Mouse (Mus musculus) hindbrain, postnatal 0 days (tissue): ENCODE measurements around the gene Capns2. TPM values are rescaled to one million over a fixed set of nuclear protein-coding genes. Genes with fewer than 3 reads are reported as not detected.
A peak's percentile ranks its signal among the peaks of the same experiment; 100 is the strongest.

Experiments used
- ATAC-seq: fragments of 200-750 bp; cut with Nextera tagmentation; 2 replicates; pipeline ENCODE4 v1.8.0; 2017; ENCODE audit warnings: mild to moderate bottlenecking, moderate TSS enrichment, moderate library complexity
- DNase-seq: peaks from one replicate; pipeline ENCODE4 v3.0.0-alpha.2; 2015; ENCODE audit warnings: low spot score
- H3K27ac ChIP-seq: fragments of 300-500 bp; sonication (generic); 2 replicates; pipeline ENCODE4 v1.5.1; 2014; ENCODE audit warnings: mild to moderate bottlenecking
- H3K27me3 ChIP-seq: fragments of 300-500 bp; sonication (generic); 2 replicates; pipeline ENCODE4 v1.6.1; 2014; ENCODE audit warnings: low read length, mixed read lengths; ENCODE audit not compliant: insufficient read depth
- H3K36me3 ChIP-seq: fragments of 300-500 bp; sonication (generic); 2 replicates; pipeline ENCODE4 v1.6.1; 2014; ENCODE audit warnings: low read length, mixed read lengths; ENCODE audit not compliant: insufficient read depth
- H3K4me1 ChIP-seq: fragments of 300-500 bp; sonication (generic); 2 replicates; pipeline ENCODE4 v1.6.1; 2014; ENCODE audit warnings: antibody characterized with exemption, low read length, mixed read lengths; ENCODE audit not compliant: insufficient read depth
- H3K4me2 ChIP-seq: fragments of 300-500 bp; sonication (generic); 2 replicates; pipeline ENCODE4 v1.6.1; 2014; ENCODE audit warnings: low read depth, mild to moderate bottlenecking, low read length, moderate library complexity, mixed read lengths
- H3K4me3 ChIP-seq: fragments of 300-500 bp; sonication (generic); 2 replicates; pipeline ENCODE4 v1.5.1; 2014; ENCODE audit warnings: low read length
- H3K9ac ChIP-seq: fragments of 300-500 bp; sonication (generic); replicated peaks from 2 replicates; pipeline ENCODE4 v1.6.1; 2014; ENCODE audit warnings: mild to moderate bottlenecking, low read length, moderate library complexity, mixed read lengths
- H3K9me3 ChIP-seq: fragments of 300-500 bp; sonication (generic); 2 replicates; pipeline ENCODE4 v1.6.1; 2016; ENCODE audit warnings: low read length, mixed read lengths
- CTCF ChIP-seq: IDR thresholded peaks from 2 replicates; pipeline ENCODE4 v1.5.1; 2016; ENCODE audit warnings: antibody characterized with exemption, control low read depth, low read depth
- WGBS: fragments of 180-500 bp; shearing (Covaris S2); extraction: QIAGEN DNeasy Blood & Tissue Kit; methylation state at CpG from one replicate; pipeline ENCODE4 v1.1.7; 2014; 5-methylcytosine and 5-hydroxymethylcytosine counted together
- polyA plus RNA-seq: library from polyadenylated mRNA; unstranded; fragments of >200 nt; fragmentation: Nextera tagmentation; extraction: Ambion mirVana; gene quantifications from 2 replicates; pipeline ENCODE4 v1.2.1, GENCODE M21; 2015
- total RNA-seq: library from RNA; depleted of rRNA; stranded (reverse); fragments of >200 nt; gene quantifications from 2 replicates; pipeline ENCODE4 v1.2.3, GENCODE M21; 2014

Gene Capns2
- total and polyA plus RNA-seq, 2 experiments from 2014 or later: 0.68 TPM; not detected in 1

GRCm38 (mm10) chr8:92903488-92904135 is 2.4 kb downstream of the Capns2 start:
- Histone ChIP-seq H3K27ac (no peak overlapping the region), H3K9me3 (no peaks in the 10 kb centered on the region), H3K4me3 (no peak overlapping the region), H3K36me3 (no peaks in the 10 kb centered on the region), H3K4me1 (peaks cover 4% of the 10 kb centered on the region; the same call in 1 of the 2 replicates), H3K27me3 (no peaks in the 10 kb centered on the region), H3K9ac (no peak overlapping the region), H3K4me2 (peak overlapping the region; percentile 9; the same call in 1 of the 2 replicates)
- 0 out of 2 replicates have a peak, but pooled peaks have one; percentile 40 for ATAC-seq
- TF ChIP-seq CTCF: no peak
- peak; percentile 31 for DNase-seq
- 55% methylated on average over 11 of the region's 11 CpGs for WGBS

GRCm38 (mm10) chr8:92906553-92906952 is 5.3 kb downstream of the Capns2 start:
- no peak for ATAC-seq
- no peak for TF ChIP-seq CTCF
- Histone ChIP-seq H3K4me2 (no peak overlapping the region), H3K27me3 (no peaks in the 10 kb centered on the region), H3K9me3 (no peaks in the 10 kb centered on the region), H3K27ac (no peak overlapping the region), H3K4me3 (no peak overlapping the region), H3K4me1 (peaks cover 4% of the 10 kb centered on the region; the same call in 1 of the 2 replicates), H3K9ac (no peak overlapping the region), H3K36me3 (0 out of 2 replicates have a peak, but pooled peaks cover 3% of the 10 kb centered on the region)
- WGBS: 96% methylated on average over 9 of the region's 9 CpGs
- DNase-seq: no peak

GRCm38 (mm10) chr8:92908448-92908847 is 7.2 kb downstream of the Capns2 start:
- ATAC-seq: no peak
- no peaks in the 10 kb centered on the region for H3K4me1 ChIP-seq

GRCm38 (mm10) chr8:92911477-92911876 is 10.3 kb downstream of the Capns2 start:
- 78% methylated on average over 3 of the region's 3 CpGs for WGBS
- Histone ChIP-seq H3K27ac (no peak overlapping the region), H3K4me1 (no peaks in the 10 kb centered on the region), H3K27me3 (no peaks in the 10 kb centered on the region), H3K36me3 (0 out of 2 replicates have a peak, but pooled peaks cover 3% of the 10 kb centered on the region), H3K9ac (no peak overlapping the region), H3K4me2 (no peak overlapping the region), H3K9me3 (no peaks in the 10 kb centered on the region), H3K4me3 (no peak overlapping the region)
- no peak for TF ChIP-seq CTCF
- ATAC-seq (no peak), DNase-seq (no peak)

More at GRCm38 (mm10) chr8:92908448-92908847, 7.2 kb downstream of the Capns2 start:
- Histone ChIP-seq H3K4me3 (no peak overlapping the region), H3K4me2 (no peak overlapping the region), H3K36me3 (0 out of 2 replicates have a peak, but pooled peaks cover 3% of the 10 kb centered on the region), H3K9ac (no peak overlapping the region), H3K9me3 (no peaks in the 10 kb centered on the region), H3K27ac (no peak overlapping the region), H3K27me3 (no peaks in the 10 kb centered on the region)
- no peak for DNase-seq
- no peak for TF ChIP-seq CTCF
- WGBS: 90% methylated on average over 2 of the region's 2 CpGs

GRCm38 (mm10) chr8:92913396-92913795 is 12.2 kb downstream of the Capns2 start:
- Histone ChIP-seq H3K4me1 (no peaks in the 10 kb centered on the region), H3K36me3 (0 out of 2 replicates have a peak, but pooled peaks cover 3% of the 10 kb centered on the region), H3K4me2 (no peak overlapping the region), H3K27ac (no peak overlapping the region), H3K27me3 (no peaks in the 10 kb centered on the region), H3K9ac (no peak overlapping the region), H3K4me3 (no peak overlapping the region), H3K9me3 (no peaks in the 10 kb centered on the region)
- ATAC-seq: no peak
- no peak for DNase-seq
- TF ChIP-seq CTCF: no peak
- whole genome bisulfite sequencing: 79% methylated on average over 7 of the region's 7 CpGs

GRCm38 (mm10) chr8:92916082-92916481 is 14.9 kb downstream of the Capns2 start:
- no peak overlapping the region for H3K4me3 ChIP-seq
- H3K4me2 ChIP-seq: no peak overlapping the region
- no peaks in the 10 kb centered on the region for H3K9me3 ChIP-seq
- ATAC-seq (no peak), DNase-seq (no peak)
- H3K36me3 ChIP-seq: no peaks in the 10 kb centered on the region
- WGBS: 87% methylated on average over 3 of the region's 3 CpGs
- H3K9ac ChIP-seq: no peak overlapping the region
- no peaks in the 10 kb centered on the region for H3K4me1 ChIP-seq
- H3K27ac ChIP-seq: no peak overlapping the region
- H3K27me3 ChIP-seq: no peaks in the 10 kb centered on the region
- no peak for TF ChIP-seq CTCF

- no peak overlapping the region for H3K9ac ChIP-seq
- no peaks in the 10 kb centered on the region for H3K27me3 ChIP-seq
- DNase-seq (peak; percentile 4), ATAC-seq (no peak)
- no peaks in the 10 kb centered on the region for H3K4me1 ChIP-seq
- H3K4me3 ChIP-seq: no peak overlapping the region
- no peak for TF ChIP-seq CTCF
- H3K36me3 ChIP-seq: no peaks in the 10 kb centered on the region
- H3K9me3 ChIP-seq: no peaks in the 10 kb centered on the region
- H3K4me2 ChIP-seq: no peak overlapping the region
- 61% methylated on average over 3 of the region's 3 CpGs for WGBS
- no peak overlapping the region for H3K27ac ChIP-seq
Observed at GRCm38 (mm10) chr8:92921768-92922167, 20.6 kb downstream of the Capns2 start.
